Mouse (Mus musculus) MEL (cell line): ENCODE data around the gene P4ha1.

ENCODE experiments used
- E2F4 ChIP-seq: IDR thresholded peaks from 2 replicates; pipeline ENCODE4 v1.6.1; 2011; ENCODE audit warnings: low read depth, low read length, improper control_type of control experiment, borderline replicate concordance
- POLR2A ChIP-seq, 2 experiments: IDR thresholded peaks; 2 replicates each; pipeline ENCODE4 v1.6.1; 2011 to 2012; ENCODE audit warnings: low read length in 2 of 2, mild to moderate bottlenecking in 2 of 2, control low read depth in 1 of 2, improper control_type of control experiment in 1 of 2, low read depth in 1 of 2, moderate library complexity in 1 of 2; ENCODE audit not compliant: control insufficient read depth in 1 of 2, insufficient read depth in 1 of 2, poor library complexity in 1 of 2

- TF ChIP-seq POLR2A (IDR thresholded peaks at IDR 0.05; ENCODE audit: control insufficient read depth in 1 of 2, insufficient read depth in 1 of 2, low read depth in 1 of 2, low read length in 2 of 2, poor library complexity in 1 of 2) = no peak
- TF ChIP-seq E2F4 = no peak
Measured at GRCm38 (mm10) chr10:59311881-59312280, 11.2 kb upstream of the P4ha1 start.
